Mouse (Mus musculus) right cerebral cortex, adult 2 months (tissue): ENCODE measurements around the gene Aff1.

ENCODE experiments used
- DNase-seq, 2 experiments: peaks; one replicate each; pipeline ENCODE4 v3.0.0; 2021 to 2022; ENCODE audit warnings: low spot score in 2 of 2

The Aff1 gene

DNA sequence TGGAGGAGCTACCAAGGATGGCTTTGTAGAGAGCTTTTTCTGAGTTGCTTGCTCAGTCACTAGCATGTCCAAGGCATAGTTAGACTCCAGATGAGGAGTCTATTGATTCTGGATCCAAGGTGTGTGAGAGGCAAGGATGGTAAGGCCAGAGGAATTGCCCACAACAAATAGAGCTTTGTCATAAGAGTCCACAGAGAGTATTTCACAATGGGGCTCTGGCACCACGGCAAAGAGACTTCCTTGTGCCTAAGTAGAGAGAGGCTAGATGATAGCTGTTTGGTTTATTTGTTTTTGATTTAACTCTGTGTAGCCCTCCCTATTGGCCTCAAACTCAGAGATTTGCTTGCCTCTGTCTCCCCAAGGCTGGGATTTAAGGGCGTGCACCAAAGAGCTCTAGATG is 54.9 kb downstream of the Aff1 start:
- DNase-seq, result no peak

DNA sequence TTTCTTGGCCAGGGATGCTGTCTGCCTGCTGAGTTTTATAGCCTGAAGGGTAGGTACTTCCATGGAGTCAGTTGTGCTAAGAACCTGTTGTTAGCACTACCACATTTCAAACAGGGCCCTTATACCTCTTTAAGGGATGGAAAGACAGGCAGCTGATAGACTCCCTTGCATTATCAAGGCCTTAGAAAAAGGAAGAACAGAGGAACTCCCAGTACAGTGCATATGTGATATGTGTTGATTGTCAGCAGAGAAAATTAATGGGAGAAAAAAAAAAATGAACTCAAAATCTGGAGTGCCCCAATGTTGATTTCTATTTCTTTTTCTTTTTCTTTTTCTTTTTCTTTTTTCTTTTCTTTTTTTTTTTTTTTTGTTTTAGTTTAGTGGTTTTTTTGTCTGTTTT is 56.2 kb downstream of the Aff1 start:
- no peak for DNase-seq

DNA sequence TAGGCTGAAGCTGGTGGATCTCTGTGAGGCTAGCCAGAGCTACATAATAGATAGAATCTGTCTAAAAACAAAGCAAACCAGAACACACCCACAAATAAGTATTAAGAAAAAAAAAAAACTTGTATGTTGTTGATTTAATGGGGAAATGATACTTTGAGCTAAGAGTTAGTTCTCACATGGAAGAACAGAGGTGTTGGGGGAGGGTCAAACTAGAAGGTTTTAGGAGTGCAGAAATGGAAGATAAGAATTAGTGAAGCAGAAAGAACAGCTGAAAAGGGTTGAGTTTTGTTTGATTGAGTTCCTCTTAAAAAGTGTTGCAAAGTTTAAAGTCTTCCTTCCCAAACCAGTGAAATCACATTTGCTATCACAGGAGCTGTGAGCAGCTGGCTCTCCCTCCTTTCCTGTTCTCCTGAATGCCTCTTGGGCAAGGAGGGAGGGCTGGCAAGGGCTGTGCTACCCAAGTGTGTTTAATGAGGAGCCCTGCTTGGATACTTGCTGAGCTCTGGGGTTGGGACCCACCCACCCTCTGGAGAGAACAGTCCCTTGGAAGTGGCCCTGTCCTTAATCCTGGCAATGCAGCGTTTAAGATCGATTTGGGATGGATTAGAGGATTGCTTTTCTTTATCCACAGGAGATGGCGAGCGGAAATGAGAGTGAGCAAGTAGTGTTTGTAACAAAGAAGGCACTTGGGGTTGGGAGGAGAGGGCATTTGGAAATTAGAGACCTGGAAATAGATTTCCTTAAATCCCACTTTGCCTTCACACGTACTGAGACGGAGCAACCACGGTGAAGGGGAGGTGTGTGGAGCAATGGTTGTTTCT is 57.5 kb downstream of the Aff1 start:
- no peak for DNase-seq

DNA sequence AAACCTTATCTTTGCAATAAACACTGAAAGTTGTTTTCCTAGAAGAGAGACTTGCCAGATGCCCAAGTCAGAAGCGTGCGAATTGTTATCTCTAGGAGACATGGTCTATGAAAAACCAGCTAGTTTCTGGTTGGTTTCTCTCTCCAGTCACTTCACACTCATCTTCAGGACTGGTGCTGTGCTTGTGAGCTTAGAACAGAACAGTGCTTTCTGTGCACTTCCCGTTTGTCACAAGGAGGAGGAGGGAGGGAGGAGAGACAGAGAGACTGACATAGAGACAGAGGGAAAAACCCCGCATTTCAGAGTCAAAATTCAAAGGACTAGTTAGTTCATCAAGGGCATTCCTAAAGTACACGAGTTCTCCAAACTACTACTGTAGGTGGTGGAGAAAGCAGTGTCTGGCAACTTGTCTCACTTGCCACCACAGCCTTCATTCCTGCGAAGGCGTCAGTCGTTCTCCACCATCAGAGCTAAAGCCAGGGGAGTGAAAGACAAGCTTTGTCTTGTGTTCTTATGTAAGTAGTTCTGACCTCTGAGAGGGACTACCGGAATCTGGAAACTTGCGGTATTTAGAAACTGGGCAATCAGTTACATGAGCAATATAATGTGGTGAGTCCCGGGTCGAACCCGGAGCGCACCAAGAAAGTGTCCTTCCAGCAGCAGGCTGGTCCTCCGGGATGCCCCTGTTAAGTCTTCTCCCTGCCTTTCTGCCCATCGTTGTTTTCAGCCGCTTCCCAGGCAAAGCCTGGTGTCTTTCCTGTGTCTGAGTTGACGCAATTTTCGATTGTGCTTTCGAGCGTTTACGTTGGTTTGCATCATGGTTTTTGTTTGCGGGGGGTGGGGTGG is 60.7 kb downstream of the Aff1 start:
- DNase-seq, result peak; percentile 26 to 38

DNA sequence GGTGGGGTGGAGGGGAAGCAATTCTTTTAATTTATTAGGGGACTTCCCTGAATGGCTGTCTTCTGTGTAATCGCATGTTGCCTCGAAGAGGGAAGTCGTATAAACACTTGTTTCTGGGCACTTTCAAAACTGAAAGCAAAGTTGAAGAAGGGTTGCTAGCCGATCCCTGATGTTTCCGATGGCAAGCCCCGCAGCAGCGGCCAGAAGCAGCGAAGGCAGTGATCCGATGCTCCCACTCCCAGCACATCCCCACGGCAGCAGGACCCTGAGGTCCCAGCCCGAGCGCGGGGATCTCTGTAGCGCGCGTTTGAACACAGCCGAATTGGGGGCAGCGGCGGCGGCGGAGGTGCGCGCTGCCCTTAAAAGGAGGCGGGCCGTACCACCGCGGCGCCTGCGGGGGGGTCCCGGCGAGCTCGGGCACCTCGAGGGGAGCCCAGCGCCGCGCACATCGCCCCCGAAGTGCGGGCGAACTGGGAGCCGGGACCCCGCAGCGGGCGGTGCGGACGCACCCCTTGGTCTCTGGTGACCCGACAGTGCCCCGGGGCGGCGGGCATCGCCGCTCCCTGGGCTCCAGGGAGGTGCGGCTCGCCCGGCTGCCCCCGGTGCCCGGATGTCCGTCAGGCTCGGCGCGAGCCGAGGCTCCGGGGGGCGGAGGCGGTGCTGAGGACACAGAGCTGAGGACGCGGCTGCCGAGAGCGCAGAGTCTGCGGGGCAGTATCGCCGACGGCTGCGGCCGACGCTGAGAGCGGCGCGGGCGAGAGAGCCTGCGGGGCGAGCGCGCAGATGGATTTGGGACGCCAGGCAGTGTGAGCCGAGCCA is 61.5 kb downstream of the Aff1 start:
- DNase-seq, result peak; percentile 72 to 82

DNA sequence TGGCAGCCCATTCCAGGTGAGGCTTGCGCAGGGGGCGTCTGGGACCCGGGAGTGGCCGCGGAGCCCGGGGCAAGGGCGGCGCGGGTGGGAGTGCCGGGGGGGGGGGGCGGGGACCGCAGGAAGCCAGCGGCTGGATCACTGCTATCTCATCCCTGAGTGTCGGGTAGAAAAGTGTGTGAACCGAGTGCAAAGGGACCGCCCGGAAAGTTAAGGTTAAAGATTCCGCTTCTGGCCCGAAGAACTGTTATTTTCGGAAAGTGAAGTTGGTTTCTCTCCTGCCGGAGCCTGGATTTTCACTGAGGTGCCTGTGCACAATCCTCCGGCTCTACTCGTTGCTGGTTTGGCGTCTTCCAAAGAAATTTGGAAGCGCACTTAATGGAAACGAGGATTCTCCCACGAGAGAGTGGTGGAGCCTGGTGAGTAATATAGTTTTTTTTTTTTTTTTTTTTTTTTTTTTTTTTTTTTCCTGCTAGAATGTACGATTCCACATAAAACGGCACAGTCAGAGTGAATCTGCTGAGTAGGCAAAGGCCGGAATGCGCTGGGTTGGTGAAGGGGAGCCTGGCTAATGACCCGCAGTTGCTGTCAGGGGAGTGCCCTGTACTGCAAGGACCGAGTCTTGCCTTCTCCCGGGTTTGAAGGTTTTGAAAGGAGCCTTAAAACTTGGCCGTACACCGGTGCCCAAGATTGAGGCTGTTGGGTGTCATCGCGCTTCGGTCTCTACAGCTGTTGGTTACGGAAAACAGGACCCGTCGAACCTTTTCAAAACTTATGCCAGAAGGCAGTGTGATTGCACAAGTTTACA is 62.4 kb downstream of the Aff1 start:
- DNase-seq, result peak; percentile 29 to 36

DNA sequence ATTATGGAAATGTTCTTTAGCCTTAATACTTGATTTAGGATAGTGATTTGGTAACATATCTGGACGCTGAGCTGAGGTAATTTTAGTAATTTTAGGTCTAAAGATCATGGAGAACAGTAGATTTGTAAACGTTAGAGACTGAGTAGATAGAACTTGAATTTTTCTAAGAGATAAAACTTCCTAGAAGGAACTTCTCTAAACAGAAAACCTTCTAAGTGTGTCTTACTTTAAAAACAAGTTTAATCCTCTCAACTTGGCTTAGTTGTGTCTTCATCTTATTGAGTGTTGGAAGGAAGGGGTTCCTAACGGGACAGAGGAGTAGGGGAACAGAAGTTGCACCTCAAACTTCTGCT is 62.9 kb downstream of the Aff1 start:
- no peak for DNase-seq

DNA sequence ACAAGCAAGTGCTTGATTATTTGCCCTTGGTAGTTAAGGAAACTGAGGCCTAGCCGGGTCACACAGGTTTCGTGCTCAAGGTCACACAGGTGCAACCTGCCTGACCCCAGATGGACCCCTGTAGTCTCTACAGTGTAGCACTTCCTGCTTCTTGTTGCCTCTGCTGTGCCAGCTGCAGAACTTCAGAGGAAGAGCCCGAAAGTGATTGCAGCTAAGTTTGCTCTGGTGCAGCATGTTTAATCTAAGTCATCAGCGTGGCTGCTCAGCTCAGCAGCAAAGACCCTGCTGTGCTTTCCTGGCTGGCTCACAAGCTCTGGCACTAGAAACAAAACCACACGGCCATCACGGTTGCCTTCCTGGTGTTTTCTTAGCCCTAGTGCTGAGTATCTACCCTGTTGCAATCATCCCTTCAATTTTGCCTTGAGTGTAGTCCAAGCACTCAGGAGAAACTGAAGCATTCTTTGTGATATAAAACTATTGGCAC is 64.1 kb downstream of the Aff1 start:
- DNase-seq, result no peak

DNA sequence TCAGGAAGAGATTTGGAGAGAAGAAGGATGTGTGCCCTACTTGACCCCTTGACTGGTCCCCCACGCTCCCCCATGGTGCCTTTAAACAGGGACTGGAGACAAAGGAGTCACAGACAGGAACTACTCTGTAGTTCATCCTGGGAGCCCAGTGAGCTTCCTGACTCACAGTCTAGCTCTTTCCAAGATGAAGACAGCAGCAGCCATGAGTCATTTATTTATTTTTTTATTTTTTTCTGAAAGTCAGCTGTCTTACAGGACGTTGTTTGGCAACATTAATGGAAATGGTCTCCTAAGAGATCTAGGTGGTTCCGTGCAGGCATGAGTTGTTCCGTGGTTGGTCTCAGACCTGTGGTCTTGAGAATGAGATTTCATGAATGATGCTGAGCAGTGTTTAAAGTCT is 66.3 kb downstream of the Aff1 start:
- DNase-seq, result no peak

DNA sequence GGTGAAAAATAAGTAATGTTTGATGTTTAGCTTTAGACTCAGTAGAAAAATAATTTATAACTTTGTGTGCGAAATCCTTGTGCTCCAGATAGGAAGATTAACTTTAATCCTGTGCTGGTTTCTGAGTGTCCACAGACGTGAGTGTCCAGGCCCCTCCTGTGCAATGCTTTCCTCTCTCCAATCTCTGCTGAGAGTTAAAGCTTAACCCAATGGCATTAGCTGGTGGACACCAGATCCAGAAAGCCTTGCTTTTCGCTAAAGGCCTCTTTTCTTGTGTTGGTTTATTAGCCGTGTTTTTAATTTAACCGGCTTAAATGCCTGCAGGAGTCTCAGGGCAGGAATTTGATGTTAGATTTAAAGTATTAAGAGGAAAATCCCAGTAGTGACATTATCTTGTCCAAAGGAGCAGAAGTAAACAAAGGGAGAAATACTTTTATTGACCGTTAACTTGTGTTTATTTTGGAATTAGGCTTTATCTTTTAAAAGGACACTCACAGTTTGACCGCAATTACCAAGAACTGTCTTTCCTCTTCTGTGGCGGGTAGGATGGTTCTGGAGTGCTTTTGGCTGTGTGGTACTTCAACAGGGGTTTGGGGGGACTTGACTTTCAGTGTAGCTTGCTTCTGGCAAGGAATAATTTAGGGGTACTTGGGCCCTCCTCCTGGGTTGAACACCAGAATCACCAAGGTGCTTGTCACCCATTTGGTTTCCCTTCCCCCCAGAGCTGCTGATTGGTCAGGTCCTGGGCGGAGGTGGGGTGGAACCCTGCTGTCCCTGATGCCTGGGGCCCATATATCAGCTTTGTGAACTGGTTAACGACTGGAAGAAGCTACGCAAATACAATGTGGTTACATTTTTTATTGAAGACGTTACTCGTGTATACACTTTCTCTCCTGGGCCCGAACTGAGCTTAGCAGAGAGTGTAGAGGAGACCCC is 67.6 kb downstream of the Aff1 start:
- no peak for DNase-seq

DNA sequence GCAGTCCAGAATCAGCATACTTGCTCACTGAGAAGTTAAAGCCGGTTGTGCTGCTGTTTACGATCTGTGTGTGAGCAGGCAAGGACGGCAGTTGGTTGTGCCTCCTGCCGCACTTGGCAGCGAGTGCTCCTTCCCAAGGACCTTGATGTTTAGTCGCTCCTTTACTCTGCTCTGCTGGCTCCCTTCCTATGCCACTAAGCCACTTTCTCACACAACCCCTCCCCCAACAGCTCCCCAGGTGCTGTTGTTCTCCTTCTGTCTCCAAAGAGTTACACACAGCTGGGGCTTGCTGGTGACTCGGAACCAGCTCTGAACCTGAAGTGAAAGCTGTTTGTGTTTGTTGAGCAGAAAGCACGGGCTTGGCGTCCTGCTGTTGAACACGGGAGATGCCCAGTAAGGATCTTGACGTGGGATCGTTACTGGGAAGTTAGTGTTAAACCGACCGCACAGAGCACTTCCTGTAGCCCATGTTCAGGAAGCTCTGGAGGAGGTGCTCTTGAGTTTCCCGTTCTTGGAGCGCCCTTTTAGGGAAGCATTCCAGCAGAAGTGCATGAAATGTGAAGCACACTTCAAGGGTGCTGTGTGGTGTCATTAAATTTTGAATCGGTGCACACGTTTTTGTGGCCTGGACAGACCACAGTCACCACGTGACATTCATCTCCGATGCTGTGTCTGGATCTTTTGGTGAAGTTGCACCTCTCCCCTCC is 68.4 kb downstream of the Aff1 start:
- peak; percentile 11 to 37 for DNase-seq

DNA sequence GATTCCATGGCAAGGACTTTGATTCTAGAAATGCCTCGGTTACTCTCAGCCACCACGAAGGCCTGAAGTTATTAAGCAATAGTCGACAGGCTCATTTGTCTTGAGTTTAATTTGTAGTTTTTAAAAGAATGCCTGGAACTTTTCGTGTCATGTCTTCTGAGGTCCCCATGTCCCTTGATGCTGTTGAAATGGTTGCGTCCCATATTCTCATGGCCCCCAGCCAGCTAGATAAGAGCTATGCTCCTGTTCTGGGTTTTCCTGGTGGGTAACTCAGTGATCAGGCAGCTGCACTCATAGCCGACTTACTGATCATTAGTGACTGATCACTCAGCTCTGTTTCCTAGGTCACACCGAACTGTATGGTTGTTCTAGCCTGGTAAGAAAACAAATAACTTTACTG is 69.6 kb downstream of the Aff1 start:
- DNase-seq, result no peak

DNA sequence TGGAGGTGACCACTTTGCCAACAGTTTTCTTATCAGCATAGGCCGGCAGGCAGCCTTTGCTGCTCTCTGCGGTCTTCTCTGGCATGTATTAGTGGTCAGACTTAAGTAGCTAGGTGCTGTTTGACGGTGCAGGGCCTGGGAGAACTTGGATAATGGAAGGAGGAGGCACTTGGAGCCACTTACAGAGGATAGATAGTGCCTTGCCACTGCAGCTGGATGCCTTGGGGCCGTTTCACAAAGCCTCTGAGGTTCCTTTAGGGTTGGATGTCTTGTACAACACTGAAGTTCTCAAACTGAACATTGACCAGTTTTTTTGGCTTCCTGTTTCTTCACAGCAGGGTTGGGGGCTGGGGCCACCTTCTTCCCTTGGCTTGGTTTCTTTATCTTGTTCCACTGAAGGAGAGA is 70.7 kb downstream of the Aff1 start:
- no peak for DNase-seq

DNA sequence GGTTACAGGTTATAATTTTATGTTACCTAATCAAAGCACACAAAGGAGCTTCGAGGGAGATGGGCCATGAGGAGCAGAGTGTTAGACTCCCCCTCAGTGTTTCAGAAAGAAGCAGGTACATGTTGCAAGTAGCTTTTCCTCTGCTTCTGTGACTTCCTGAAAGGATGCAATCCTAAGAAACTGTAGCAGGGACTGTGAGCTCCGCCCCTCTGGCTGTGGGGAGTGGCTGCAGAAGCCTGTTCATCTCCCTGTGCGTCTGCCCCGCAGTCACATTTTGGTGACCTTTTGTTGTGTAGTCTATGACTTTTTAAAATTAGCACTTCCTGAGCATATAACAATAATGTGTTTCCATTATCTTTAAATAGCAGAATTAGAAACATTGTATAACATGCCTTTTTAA is 73.2 kb downstream of the Aff1 start:
- no peak for DNase-seq

DNA sequence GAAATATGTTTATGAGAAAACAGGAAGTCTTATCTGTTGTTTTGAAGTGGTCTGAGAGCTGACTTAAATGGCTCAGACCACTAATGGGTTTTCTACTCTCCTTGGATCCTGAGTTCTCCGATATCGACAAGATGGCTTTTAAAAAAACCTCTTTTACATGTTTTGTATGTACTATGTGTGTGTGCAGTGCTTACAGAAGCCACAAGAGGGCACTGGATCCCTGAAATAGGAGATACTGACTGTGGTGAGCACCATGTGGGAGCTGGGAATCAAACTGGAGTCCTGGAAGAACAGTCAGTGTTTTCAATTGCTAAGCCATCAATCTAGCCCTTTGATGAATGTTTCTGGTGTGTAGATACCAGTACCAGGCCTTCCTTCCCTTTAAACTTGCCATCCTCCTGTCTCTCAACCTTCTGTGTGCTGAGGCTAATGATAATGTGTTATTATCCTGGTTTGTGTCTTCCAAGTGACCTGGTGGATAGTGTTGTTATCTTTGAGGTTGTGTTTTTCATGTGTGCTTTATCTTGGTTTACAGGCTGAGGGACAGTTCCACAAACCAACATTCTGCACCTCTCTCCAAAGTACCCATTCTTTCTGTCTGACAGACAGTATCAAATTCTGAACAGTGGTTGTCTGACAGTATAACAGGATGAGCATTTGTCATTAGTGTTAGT is 73.7 kb downstream of the Aff1 start:
- no peak for DNase-seq

DNA sequence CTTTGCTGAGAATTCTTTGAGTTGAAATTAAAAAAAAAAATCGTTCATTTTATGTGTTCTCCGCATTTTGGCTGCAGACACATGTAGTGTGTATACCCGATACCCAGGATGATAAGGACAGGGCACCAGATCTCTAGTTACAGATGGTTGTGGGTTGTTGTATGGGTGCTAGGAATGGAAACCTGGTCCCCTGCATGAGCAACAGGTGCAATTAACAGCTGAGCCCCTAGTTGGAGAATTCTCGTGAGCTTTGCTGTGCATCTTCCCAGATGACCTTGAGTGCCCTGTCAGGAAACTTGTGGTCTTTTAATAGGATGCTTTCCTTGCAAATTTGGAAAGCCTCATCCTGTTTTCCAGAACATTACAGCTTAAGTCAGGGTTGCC is 74.2 kb downstream of the Aff1 start:
- DNase-seq, result no peak

DNA sequence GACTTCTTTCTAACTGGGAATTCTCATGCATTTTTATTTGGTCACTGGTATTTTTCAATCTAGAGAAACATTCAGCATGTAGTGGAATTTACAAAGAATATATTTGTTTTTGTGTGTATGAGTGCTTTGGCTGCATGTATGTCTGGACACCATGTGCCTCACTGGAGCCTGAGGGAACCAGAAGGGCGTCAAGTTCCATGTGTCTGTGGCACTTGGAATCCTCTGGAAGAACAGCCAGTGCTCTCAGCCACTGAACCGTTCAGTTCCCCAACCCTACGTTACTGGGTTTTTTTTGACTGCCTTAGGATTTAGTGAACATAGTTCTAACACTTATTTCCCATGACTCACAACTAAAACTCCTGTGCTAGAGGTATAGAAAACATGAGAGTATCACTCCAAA is 76.8 kb downstream of the Aff1 start:
- no peak for DNase-seq

DNA sequence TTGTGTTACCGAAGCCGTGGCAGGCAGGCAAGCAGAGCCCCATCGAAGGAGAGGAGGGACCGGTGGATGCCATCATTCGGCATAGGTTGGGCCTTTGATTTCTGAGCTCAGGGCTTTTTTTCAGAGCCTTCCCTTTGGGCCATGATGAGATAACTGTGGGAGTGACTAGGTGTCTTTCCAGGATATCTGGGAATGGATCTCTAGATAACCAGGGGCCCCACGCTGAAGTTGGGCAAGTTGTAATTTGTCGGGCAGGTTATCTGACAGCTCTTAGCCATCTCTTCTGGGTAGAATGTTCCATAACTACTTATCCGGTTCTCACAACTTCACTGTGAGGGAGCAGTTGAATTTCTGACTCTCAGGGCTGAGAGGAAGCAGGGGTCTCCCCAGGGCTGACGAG is 77.5 kb downstream of the Aff1 start:
- DNase-seq, result no peak
